Mouse (Mus musculus) liver, adult 2 months (tissue): ENCODE results near the gene Acsl5.

Source experiments
- CTCF ChIP-seq: fragments of 200-500 bp; IDR thresholded peaks from 2 replicates; pipeline ENCODE4 v1.5.1; 2011; ENCODE audit warnings: low read depth, low read length, control low read depth
- POLR2A ChIP-seq: fragments of 200-500 bp; IDR thresholded peaks from 2 replicates; pipeline ENCODE4 v1.6.1; 2011; ENCODE audit warnings: low read length, control low read depth; ENCODE audit not compliant: insufficient read depth; ENCODE audit errors: extremely low read depth

DNA sequence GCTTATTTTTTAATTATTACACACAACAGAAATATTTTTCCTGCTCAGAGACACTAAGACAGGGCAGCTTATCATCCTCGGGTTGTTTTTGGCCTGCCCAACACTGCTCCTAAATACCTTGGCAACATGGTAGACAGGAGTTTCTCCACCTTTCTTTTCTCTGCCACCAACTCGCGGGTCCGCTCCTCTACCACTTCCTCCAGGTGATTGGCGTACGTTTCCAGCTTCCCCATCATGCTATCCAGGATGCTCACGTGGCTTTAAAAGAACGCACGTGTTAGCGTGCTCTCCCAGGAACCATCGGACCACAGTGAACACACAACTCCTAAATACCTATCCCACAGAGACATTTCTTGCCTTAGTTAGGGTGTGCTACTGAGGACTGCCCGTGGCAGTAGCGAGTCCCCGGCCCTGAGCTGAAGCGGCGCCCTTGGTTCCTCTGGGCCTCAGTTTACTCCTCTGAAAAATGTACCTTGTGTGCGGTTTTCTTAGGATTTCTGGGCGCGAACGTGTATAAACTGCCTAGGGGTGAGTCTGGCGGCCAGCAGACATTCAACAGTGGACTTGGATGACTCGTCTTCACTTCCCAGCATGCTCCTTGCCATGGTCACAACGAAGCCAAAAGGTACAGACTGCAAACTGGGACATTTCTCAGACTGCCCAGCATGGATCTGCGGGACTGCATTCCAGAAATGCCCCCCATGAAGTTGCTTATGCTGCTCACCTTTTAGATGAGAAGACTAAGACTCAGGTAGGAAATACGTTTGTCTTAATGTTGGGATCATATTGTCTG is 43.8 kb upstream of the Acsl5 start:
- TF ChIP-seq CTCF (no peak), POLR2A (no peak)
